Mouse (Mus musculus) midbrain, embryonic 15.5 days (tissue): ENCODE results near the gene Slc37a4. TPM values are rescaled to one million over a fixed set of nuclear protein-coding genes. Genes with fewer than 3 reads are reported as not detected.
"Not testable (repeated sequence)": the region's sequence is repeated elsewhere in the genome, so short reads cannot be mapped to it uniquely, and the experiment has no call there.

ENCODE experiments used
- ATAC-seq: fragments of 200-750 bp; cut with Nextera tagmentation; replicated peaks from 2 replicates; pipeline ENCODE4 v1.8.0; 2017; ENCODE audit warnings: moderate TSS enrichment
- H3K27ac ChIP-seq: fragments of 300-500 bp; sonication (generic); 2 replicates; pipeline ENCODE4 v1.5.1; 2015; ENCODE audit warnings: mild to moderate bottlenecking, inconsistent platforms
- H3K27me3 ChIP-seq: fragments of 300-500 bp; sonication (generic); replicated peaks from 2 replicates; pipeline ENCODE4 v1.6.1; 2015; ENCODE audit warnings: inconsistent platforms
- H3K36me3 ChIP-seq: fragments of 300-500 bp; sonication (generic); replicated peaks from 2 replicates; pipeline ENCODE4 v1.6.1; 2015; ENCODE audit warnings: inconsistent platforms
- H3K4me1 ChIP-seq: fragments of 300-500 bp; sonication (generic); 2 replicates; pipeline ENCODE4 v1.6.1; 2015; ENCODE audit warnings: inconsistent platforms
- H3K4me2 ChIP-seq: fragments of 300-500 bp; sonication (generic); 2 replicates; pipeline ENCODE4 v1.6.1; 2015; ENCODE audit warnings: inconsistent platforms, mild to moderate bottlenecking, moderate library complexity
- H3K4me3 ChIP-seq: fragments of 300-500 bp; sonication (generic); 2 replicates; pipeline ENCODE4 v1.5.1; 2015; ENCODE audit warnings: mild to moderate bottlenecking, inconsistent platforms
- H3K9ac ChIP-seq: fragments of 300-500 bp; sonication (generic); 2 replicates; pipeline ENCODE4 v1.6.1; 2015; ENCODE audit warnings: mild to moderate bottlenecking, inconsistent platforms
- H3K9me3 ChIP-seq: fragments of 300-500 bp; sonication (generic); 2 replicates; pipeline ENCODE4 v1.6.1; 2016; ENCODE audit warnings: inconsistent platforms
- WGBS: fragments of 180-500 bp; shearing (Covaris S2); methylation state at CpG from one replicate; pipeline ENCODE4 v1.1.7; 2015; ENCODE audit warnings: mixed read lengths; 5-methylcytosine and 5-hydroxymethylcytosine counted together
- polyA plus RNA-seq: library from polyadenylated mRNA; unstranded; fragments of >200 nt; fragmentation: Nextera tagmentation; extraction: Ambion mirVana; gene quantifications from 2 replicates; pipeline ENCODE4 v1.2.1, GENCODE M21; 2015

Gene Slc37a4
- polyA plus RNA-seq, 1 experiment from 2014 or later: 44.6 TPM

- Histone ChIP-seq H3K4me2 (no peak overlapping the region), H3K27ac (no peak overlapping the region), H3K36me3 (peaks cover 2% of the 10 kb centered on the region; the same call in 1 of the 2 replicates), H3K4me3 (no peak overlapping the region), H3K9me3 (no peaks in the 10 kb centered on the region), H3K9ac (no peak overlapping the region), H3K4me1 (peaks cover 17% of the 10 kb centered on the region), H3K27me3 (no peaks in the 10 kb centered on the region)
- WGBS: 90% methylated on average over 6 of the region's 6 CpGs
- ATAC-seq: no peak
Observed at GRCm38 (mm10) chr9:44376141-44376540, 20.5 kb upstream of the Slc37a4 start.

DNA sequence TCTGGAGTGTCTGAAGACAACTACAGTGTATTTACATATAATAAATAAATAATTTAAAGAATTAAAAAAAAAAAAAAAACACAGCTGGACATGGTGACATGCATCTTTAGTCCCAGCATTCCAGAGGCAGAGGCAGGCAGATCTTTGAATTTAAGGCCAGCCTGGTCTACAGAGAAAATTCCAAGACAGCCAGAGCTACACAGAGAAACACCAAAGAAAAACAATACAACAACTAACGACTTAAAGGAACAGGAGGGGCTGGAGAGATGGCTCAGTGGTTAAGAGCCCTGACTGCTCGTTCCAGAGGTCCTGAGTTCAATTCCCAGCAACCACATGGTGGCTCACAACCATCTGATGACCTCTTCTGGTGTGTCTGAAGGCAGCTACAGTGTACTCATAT lies 19.3 kb upstream of the Slc37a4 start:
- not testable (repeated sequence) for H3K4me2 ChIP-seq, H3K27ac ChIP-seq, H3K27me3 ChIP-seq, ATAC-seq, H3K9me3 ChIP-seq, H3K9ac ChIP-seq, H3K4me3 ChIP-seq
- 87% methylated on average over 2 of the region's 2 CpGs for WGBS
- peaks cover 17% of the 10 kb centered on the region for H3K4me1 ChIP-seq
- H3K36me3 ChIP-seq: peaks cover 14% of the 10 kb centered on the region

GRCm38 (mm10) chr9:44378153-44378730 lies 18.4 kb upstream of the Slc37a4 start:
- Histone ChIP-seq H3K4me3 (peak overlapping the region; percentile 77), H3K9me3 (no peaks in the 10 kb centered on the region), H3K9ac (peak overlapping the region; percentile 66; the same call in 1 of the 2 replicates), H3K27me3 (no peaks in the 10 kb centered on the region), H3K4me2 (peak overlapping the region; percentile 57), H3K36me3 (peaks cover 23% of the 10 kb centered on the region), H3K4me1 (peaks cover 17% of the 10 kb centered on the region), H3K27ac (peak overlapping the region; percentile 87)
- no peak for ATAC-seq
- 89% methylated on average over 5 of the region's 5 CpGs for WGBS

DNA sequence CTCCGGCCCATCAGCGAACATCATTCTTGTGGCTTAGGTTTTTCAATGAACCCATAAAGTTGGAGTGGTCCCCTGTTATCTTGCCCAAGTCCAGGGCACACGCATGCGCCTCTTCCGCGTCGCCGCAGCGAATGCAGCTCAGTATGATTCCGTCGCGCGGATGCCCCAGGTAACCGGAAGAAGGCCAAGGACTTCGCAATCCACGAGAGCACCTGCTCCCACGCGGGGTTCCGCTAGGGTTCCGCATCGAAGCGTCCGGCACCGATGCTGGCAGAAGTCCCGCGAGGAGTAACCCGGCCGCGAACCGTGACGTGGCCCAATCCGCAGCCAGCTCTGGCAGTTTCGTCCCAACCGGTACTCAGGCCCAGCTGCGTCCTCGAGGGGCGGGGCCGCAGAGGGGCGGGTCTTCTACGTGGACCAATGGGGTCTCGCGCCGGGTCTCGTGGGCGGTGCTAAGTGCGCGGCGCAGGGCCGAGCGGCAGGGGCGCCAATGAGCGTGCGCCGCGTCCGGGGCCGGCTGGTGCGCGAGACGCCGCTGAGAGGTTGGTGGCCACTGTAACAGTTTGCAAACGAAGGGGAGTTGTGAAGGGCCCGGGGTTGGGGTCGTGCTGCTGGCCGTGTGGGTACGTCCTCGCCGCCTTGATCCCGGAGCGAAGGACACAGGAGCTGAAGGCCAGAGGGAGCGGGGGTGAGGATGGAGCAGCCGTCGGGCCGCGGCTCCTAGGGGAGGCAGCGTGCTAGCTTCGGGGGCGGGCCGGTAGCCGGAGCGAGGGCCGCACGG lies 17.4 kb upstream of the Slc37a4 start, which contains the start of gene Hyou1:
Gene Hyou1 (plus strand): TSS at position 437 of the 781 bp plus-strand sequence.
- H3K27ac ChIP-seq: peak within 1 kb of the TSS; percentile 87
- WGBS: under 1% methylated on average over 83 of the region's 83 CpGs
- H3K4me1 ChIP-seq: peaks cover 17% of the 10 kb centered on the region
- H3K4me2 ChIP-seq: peak within 1 kb of the TSS; percentile 87
- H3K4me3 ChIP-seq: peak within 1 kb of the TSS; percentile 77
- ATAC-seq: peak; percentile 98
- H3K9ac ChIP-seq: peak within 1 kb of the TSS; percentile 80
- no peaks in the 10 kb centered on the region for H3K27me3 ChIP-seq
- H3K9me3 ChIP-seq: no peaks in the 10 kb centered on the region
- peaks cover 32% of the 10 kb centered on the region for H3K36me3 ChIP-seq

GRCm38 (mm10) chr9:44379862-44380261 lies 16.8 kb upstream of the Slc37a4 start:
- ATAC-seq: peak; percentile 51
- Histone ChIP-seq H3K9me3 (no peaks in the 10 kb centered on the region), H3K4me2 (peak overlapping the region; percentile 87), H3K4me1 (peaks cover 17% of the 10 kb centered on the region), H3K27me3 (no peaks in the 10 kb centered on the region), H3K36me3 (peaks cover 38% of the 10 kb centered on the region), H3K4me3 (peak overlapping the region; percentile 77), H3K9ac (peak overlapping the region; percentile 80), H3K27ac (peak overlapping the region; percentile 87)
- WGBS: 11% methylated on average over 15 of the region's 15 CpGs

GRCm38 (mm10) chr9:44384596-44384995 lies 12.1 kb upstream of the Slc37a4 start:
- H3K27me3 ChIP-seq: no peaks in the 10 kb centered on the region
- no peak for ATAC-seq
- peaks cover 12% of the 10 kb centered on the region for H3K4me1 ChIP-seq
- no peak overlapping the region for H3K27ac ChIP-seq
- no peak overlapping the region for H3K4me3 ChIP-seq
- H3K36me3 ChIP-seq: peaks cover 79% of the 10 kb centered on the region
- 93% methylated on average over 13 of the region's 13 CpGs for WGBS
- no peaks in the 10 kb centered on the region for H3K9me3 ChIP-seq
- H3K9ac ChIP-seq: no peak overlapping the region
- no peak overlapping the region for H3K4me2 ChIP-seq

DNA sequence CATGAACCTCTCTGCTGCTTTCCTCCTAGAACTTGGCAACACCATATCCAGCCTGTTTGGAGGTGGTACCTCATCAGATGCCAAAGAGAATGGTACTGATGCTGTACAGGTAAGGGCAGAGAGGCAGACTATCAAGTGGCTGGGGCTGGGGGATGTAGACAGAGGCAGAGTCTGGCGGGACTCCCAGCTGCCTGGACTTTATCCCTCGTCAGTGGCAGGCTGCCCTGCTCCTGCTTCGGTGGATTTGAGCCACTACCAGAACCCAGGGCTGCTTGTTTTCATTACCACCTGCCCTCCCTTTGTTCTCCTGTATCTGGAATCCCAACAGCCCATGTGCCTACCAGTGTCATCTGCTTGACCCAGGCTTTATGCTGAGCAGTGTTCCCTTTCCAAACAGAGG lies 9.4 kb upstream of the Slc37a4 start:
- H3K4me2 ChIP-seq: no peak overlapping the region

GRCm38 (mm10) chr9:44389273-44389672 lies 7.4 kb upstream of the Slc37a4 start:
- H3K4me3 ChIP-seq: no peak overlapping the region
- H3K27ac ChIP-seq: no peak overlapping the region
- H3K27me3 ChIP-seq: no peaks in the 10 kb centered on the region
- H3K9ac ChIP-seq: no peak overlapping the region
- no peak for ATAC-seq
- WGBS: 61% methylated on average over 8 of the region's 8 CpGs
- no peaks in the 10 kb centered on the region for H3K9me3 ChIP-seq
- no peak overlapping the region for H3K4me2 ChIP-seq
- H3K36me3 ChIP-seq: peaks cover 62% of the 10 kb centered on the region
- no peaks in the 10 kb centered on the region for H3K4me1 ChIP-seq

More for the DNA sequence above, 9.4 kb upstream of the Slc37a4 start:
- Histone ChIP-seq H3K4me1 (no peaks in the 10 kb centered on the region), H3K4me3 (no peak overlapping the region), H3K9me3 (no peaks in the 10 kb centered on the region), H3K27ac (no peak overlapping the region), H3K9ac (no peak overlapping the region), H3K36me3 (peaks cover 81% of the 10 kb centered on the region), H3K27me3 (no peaks in the 10 kb centered on the region)
- WGBS: 73% methylated on average over 3 of the region's 3 CpGs
- no peak for ATAC-seq

GRCm38 (mm10) chr9:44391466-44391865 lies 5.2 kb upstream of the Slc37a4 start:
- ATAC-seq: peak; percentile 9; the same call in 1 of the 2 replicates
- Histone ChIP-seq H3K4me1 (0 out of 2 replicates have a peak, but pooled peaks cover 5% of the 10 kb centered on the region), H3K4me2 (no peak overlapping the region), H3K36me3 (peaks cover 40% of the 10 kb centered on the region), H3K9me3 (no peaks in the 10 kb centered on the region), H3K27ac (no peak overlapping the region), H3K9ac (no peak overlapping the region), H3K27me3 (no peaks in the 10 kb centered on the region), H3K4me3 (no peak overlapping the region)
- 33% methylated on average over 4 of the region's 4 CpGs for WGBS

GRCm38 (mm10) chr9:44398087-44398486 lies 1.4 kb downstream of the Slc37a4 start:
- H3K4me1 ChIP-seq: peaks cover 28% of the 10 kb centered on the region
- H3K27ac ChIP-seq: peak overlapping the region; percentile 4; the same call in 1 of the 2 replicates
- H3K9me3 ChIP-seq: no peaks in the 10 kb centered on the region
- WGBS: 15% methylated on average over 4 of the region's 4 CpGs
- H3K4me2 ChIP-seq: peak overlapping the region; percentile 93
- ATAC-seq: no peak
- no peaks in the 10 kb centered on the region for H3K27me3 ChIP-seq
- peak overlapping the region; percentile 94 for H3K4me3 ChIP-seq
- H3K9ac ChIP-seq: peak overlapping the region; percentile 92; the same call in 1 of the 2 replicates
- peaks cover 29% of the 10 kb centered on the region; the same call in 1 of the 2 replicates for H3K36me3 ChIP-seq

DNA sequence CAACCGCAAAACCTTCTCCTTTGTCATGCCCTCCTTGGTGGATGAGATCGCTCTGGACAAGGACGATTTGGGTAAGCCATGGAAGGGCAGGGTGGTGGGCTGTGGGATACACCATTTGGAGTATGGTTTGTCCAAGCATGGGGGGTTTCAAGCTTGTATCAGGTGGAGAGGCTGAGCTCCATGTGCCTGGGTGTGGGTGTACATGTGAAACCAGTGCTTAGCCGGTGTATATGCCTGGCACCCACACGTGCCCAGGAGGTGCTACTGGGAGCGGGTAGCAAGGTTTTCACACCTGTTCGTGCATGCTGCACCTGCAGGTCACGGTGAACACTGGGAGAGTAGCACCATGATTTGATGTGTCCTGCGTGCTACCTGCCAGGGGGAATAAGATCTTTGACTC lies 1.9 kb downstream of the Slc37a4 start:
- Histone ChIP-seq H3K4me2 (peak overlapping the region; percentile 93), H3K4me1 (peaks cover 28% of the 10 kb centered on the region), H3K27me3 (no peaks in the 10 kb centered on the region), H3K9me3 (no peaks in the 10 kb centered on the region), H3K4me3 (peak overlapping the region; percentile 94; the same call in 1 of the 2 replicates), H3K27ac (no peak overlapping the region), H3K9ac (peak overlapping the region; percentile 92; the same call in 1 of the 2 replicates), H3K36me3 (peaks cover 33% of the 10 kb centered on the region; the same call in 1 of the 2 replicates)
- no peak for ATAC-seq
- 86% methylated on average over 9 of the region's 9 CpGs for WGBS

- WGBS: 83% methylated on average over 13 of the region's 13 CpGs
- H3K4me1 ChIP-seq: peaks cover 28% of the 10 kb centered on the region
- H3K36me3 ChIP-seq: peaks cover 40% of the 10 kb centered on the region
- no peak overlapping the region for H3K9ac ChIP-seq
- no peak for ATAC-seq
- no peak overlapping the region for H3K4me3 ChIP-seq
- no peaks in the 10 kb centered on the region for H3K9me3 ChIP-seq
- no peak overlapping the region for H3K27ac ChIP-seq
- H3K4me2 ChIP-seq: no peak overlapping the region
- H3K27me3 ChIP-seq: no peaks in the 10 kb centered on the region
Observed at GRCm38 (mm10) chr9:44399114-44399794, 2.6 kb downstream of the Slc37a4 start.
